In genomic region chr2:61569181-61569580, GRCm38 (mm10) we compare ENCODE assay signal across 22 mouse cellular contexts. TPM values are rescaled to one million over a fixed set of nuclear protein-coding genes. Genes with fewer than 3 reads are reported as not detected.
DNase-seq lines count a peak whose midpoint lies in the region; ATAC-seq and TF ChIP-seq lines count a peak whose summit lies in the region.
"Had no signal": no experiment of that assay in that cellular context is flagged by ENCODE, and none has a peak within 500 bp of the region (broad histone marks: within the 10 kb centered on the region; RNA-seq: fewer than 3 reads in every experiment).

No protein-coding gene starts in this region.

- H3K27ac ChIP-seq in embryonic facial prominence, embryonic 14.5 days (replicated peaks; ENCODE audit: low read depth, low read length), result no peak overlapping the region
- H3K27ac ChIP-seq in embryonic facial prominence, embryonic 10.5 days (replicated peaks), result no peak overlapping the region
- H3K27ac ChIP-seq in lung, embryonic 15.5 days, result 0 out of 2 replicates have a peak overlapping the region, but pooled peaks have one; percentile 2
- H3K27ac ChIP-seq in stomach, postnatal 0 days (replicated peaks), result peak overlapping the region; percentile 13; the same call in 1 of the 2 replicates
- H3K27ac ChIP-seq in cerebellum, adult 2 months (ENCODE audit: insufficient read depth, low read length), result no peak overlapping the region
- H3K27ac ChIP-seq in midbrain, embryonic 14.5 days (replicated peaks; ENCODE audit: low read depth, low read length), result no peak overlapping the region
- H3K27ac ChIP-seq: embryonic facial prominence, embryonic 12.5 days; forebrain, embryonic 13.5 days; heart, adult 2 months; heart, embryonic 15.5 days; hindbrain, embryonic 13.5 days had no signal

- H3K4me1 ChIP-seq in embryonic facial prominence, embryonic 14.5 days (ENCODE audit: control insufficient read depth, insufficient read depth, low read length), result no peaks in the 10 kb centered on the region
- no peaks in the 10 kb centered on the region for H3K4me1 ChIP-seq in embryonic facial prominence, embryonic 10.5 days
- no peaks in the 10 kb centered on the region for H3K4me1 ChIP-seq in lung, embryonic 15.5 days
- H3K4me1 ChIP-seq in stomach, postnatal 0 days (replicated peaks; ENCODE audit: control insufficient read depth, insufficient read depth), result no peaks in the 10 kb centered on the region
- H3K4me1 ChIP-seq in cerebellum, adult 2 months (ENCODE audit: control insufficient read depth, insufficient read depth, low read length), result no peaks in the 10 kb centered on the region
- H3K4me1 ChIP-seq in midbrain, embryonic 14.5 days (ENCODE audit: control insufficient read depth, insufficient read depth, low read length), result no peaks in the 10 kb centered on the region
- H3K4me1 ChIP-seq: embryonic facial prominence, embryonic 12.5 days; forebrain, embryonic 13.5 days; heart, embryonic 15.5 days; hindbrain, embryonic 13.5 days had no signal

- TF ChIP-seq POLR2A in cerebellum, adult 2 months (IDR thresholded peaks at IDR 0.05; ENCODE audit: borderline replicate concordance, insufficient read depth, low read length), result no peak

- H3K27me3 ChIP-seq in embryonic facial prominence, embryonic 14.5 days (replicated peaks; ENCODE audit: control insufficient read depth, insufficient read depth, low read length), result no peaks in the 10 kb centered on the region
- no peaks in the 10 kb centered on the region for H3K27me3 ChIP-seq in embryonic facial prominence, embryonic 10.5 days (replicated peaks; ENCODE audit: low read depth, poor library complexity, severe bottlenecking)
- no peaks in the 10 kb centered on the region for H3K27me3 ChIP-seq in lung, embryonic 15.5 days
- no peaks in the 10 kb centered on the region for H3K27me3 ChIP-seq in stomach, postnatal 0 days (ENCODE audit: control insufficient read depth, insufficient read depth, low read length)
- H3K27me3 ChIP-seq in cerebellum, adult 2 months (ENCODE audit: control insufficient read depth, insufficient read depth, low read length), result no peaks in the 10 kb centered on the region
- H3K27me3 ChIP-seq in midbrain, embryonic 14.5 days (ENCODE audit: control insufficient read depth, insufficient read depth, low read length), result no peaks in the 10 kb centered on the region
- H3K27me3 ChIP-seq: embryonic facial prominence, embryonic 12.5 days; forebrain, embryonic 13.5 days; heart, embryonic 15.5 days; hindbrain, embryonic 13.5 days had no signal

- peak; percentile 35 for DNase-seq in embryonic facial prominence, embryonic 14.5 days (ENCODE audit: low spot score)
- DNase-seq in embryonic facial prominence, embryonic 10.5 days (ENCODE audit: low spot score), result no peak
- DNase-seq in lung, postnatal 14 days, result peak; percentile 35
- peak; percentile 45 for DNase-seq in stomach, postnatal 0 days (ENCODE audit: low spot score)
- DNase-seq in cerebellum, adult 2 months, result no peak
- no peak for DNase-seq in midbrain, embryonic 14.5 days
- DNase-seq in layer of hippocampus, adult 18-20 months (ENCODE audit: low spot score in 2 of 2), result no peak
- DNase-seq: adrenal gland, postnatal 14 days; B cell, adult 2 months; cerebellum, adult 18-20 months; cerebellum, postnatal 10 days; embryo, embryonic 11 days; forebrain, postnatal 0 days; gastrocnemius, postnatal 14 days; heart, adult 2 months; heart, postnatal 14 days had no signal

- H3K4me3 ChIP-seq in embryonic facial prominence, embryonic 14.5 days (ENCODE audit: low read depth, low read length), result no peak overlapping the region
- H3K4me3 ChIP-seq in embryonic facial prominence, embryonic 10.5 days, result no peak overlapping the region
- H3K4me3 ChIP-seq in lung, embryonic 15.5 days, result no peak overlapping the region
- no peak overlapping the region for H3K4me3 ChIP-seq in stomach, postnatal 0 days (ENCODE audit: low read depth, low read length)
- no peak overlapping the region for H3K4me3 ChIP-seq in cerebellum, adult 2 months (replicated peaks; ENCODE audit: insufficient read depth, low read depth, low read length)
- no peak overlapping the region for H3K4me3 ChIP-seq in midbrain, embryonic 14.5 days (replicated peaks; ENCODE audit: low read depth, low read length)
- H3K4me3 ChIP-seq: embryonic facial prominence, embryonic 12.5 days; forebrain, embryonic 13.5 days; heart, adult 2 months; heart, embryonic 15.5 days; hindbrain, embryonic 13.5 days had no signal

- no peak overlapping the region for H3K4me2 ChIP-seq in embryonic facial prominence, embryonic 14.5 days (ENCODE audit: low read depth, low read length)
- no peak overlapping the region for H3K4me2 ChIP-seq in lung, embryonic 15.5 days
- H3K4me2 ChIP-seq in stomach, postnatal 0 days (replicated peaks; ENCODE audit: low read depth), result no peak overlapping the region
- H3K4me2 ChIP-seq in midbrain, embryonic 14.5 days (ENCODE audit: low read length), result no peak overlapping the region
- H3K4me2 ChIP-seq: embryonic facial prominence, embryonic 12.5 days; forebrain, embryonic 13.5 days; heart, embryonic 11.5 days; heart, embryonic 15.5 days; hindbrain, embryonic 13.5 days had no signal

- no peak overlapping the region for H3K9ac ChIP-seq in embryonic facial prominence, embryonic 14.5 days (ENCODE audit: low read depth, low read length)
- no peak overlapping the region for H3K9ac ChIP-seq in lung, embryonic 15.5 days
- no peak overlapping the region for H3K9ac ChIP-seq in stomach, postnatal 0 days (ENCODE audit: low read length)
- H3K9ac ChIP-seq in midbrain, embryonic 14.5 days (replicated peaks; ENCODE audit: low read length), result no peak overlapping the region
- H3K9ac ChIP-seq: embryonic facial prominence, embryonic 12.5 days; forebrain, embryonic 13.5 days; forebrain, postnatal 0 days; heart, embryonic 15.5 days; hindbrain, embryonic 13.5 days had no signal

- no peaks in the 10 kb centered on the region for H3K9me3 ChIP-seq in embryonic facial prominence, embryonic 14.5 days (ENCODE audit: control insufficient read depth, low read length)
- H3K9me3 ChIP-seq in embryonic facial prominence, embryonic 10.5 days, result no peaks in the 10 kb centered on the region
- H3K9me3 ChIP-seq in lung, embryonic 15.5 days, result no peaks in the 10 kb centered on the region
- H3K9me3 ChIP-seq in stomach, postnatal 0 days (ENCODE audit: control insufficient read depth, low read length), result no peaks in the 10 kb centered on the region
- H3K9me3 ChIP-seq in midbrain, embryonic 14.5 days (ENCODE audit: control insufficient read depth, low read length), result no peaks in the 10 kb centered on the region
- H3K9me3 ChIP-seq: embryonic facial prominence, embryonic 12.5 days; forebrain, embryonic 13.5 days; heart, embryonic 15.5 days; hindbrain, embryonic 13.5 days had no signal

- TF ChIP-seq CTCF in stomach, postnatal 0 days (IDR thresholded peaks at IDR 0.05; ENCODE audit: low read depth), result no peak
- TF ChIP-seq CTCF in cerebellum, adult 2 months (IDR thresholded peaks at IDR 0.05; ENCODE audit: borderline replicate concordance, insufficient read depth, low read depth, low read length), result no peak

- TF ChIP-seq EP300 in stomach, postnatal 0 days (optimal IDR thresholded peaks at IDR 0.05), result no peak

- ATAC-seq in embryonic facial prominence, embryonic 14.5 days (ENCODE audit: low read depth), result no peak
- no peak for ATAC-seq in lung, embryonic 15.5 days (ENCODE audit: borderline replicate concordance, extremely low read depth, low FRiP score, low TSS enrichment)
- ATAC-seq in stomach, postnatal 0 days (ENCODE audit: low FRiP score, low TSS enrichment), result peak; percentile 61
- no peak for ATAC-seq in midbrain, embryonic 14.5 days (ENCODE audit: low FRiP score, low TSS enrichment)
- ATAC-seq: forebrain, embryonic 13.5 days; forebrain, postnatal 0 days had no signal

- 78% methylated on average over 6 of the region's 6 CpGs for WGBS in embryonic facial prominence, embryonic 14.5 days
- WGBS in embryonic facial prominence, embryonic 10.5 days, result 85% methylated on average over 6 of the region's 6 CpGs
- 67% methylated on average over 6 of the region's 6 CpGs for WGBS in lung, embryonic 15.5 days
- 56% methylated on average over 6 of the region's 6 CpGs for WGBS in stomach, postnatal 0 days
- 89% methylated on average over 6 of the region's 6 CpGs for WGBS in cerebellum, adult 2 months
- WGBS in midbrain, embryonic 14.5 days, result 93% methylated on average over 6 of the region's 6 CpGs

- no peaks in the 10 kb centered on the region for H3K36me3 ChIP-seq in embryonic facial prominence, embryonic 14.5 days (ENCODE audit: control insufficient read depth, insufficient read depth, low read length)
- H3K36me3 ChIP-seq in embryonic facial prominence, embryonic 10.5 days (replicated peaks), result no peaks in the 10 kb centered on the region
- H3K36me3 ChIP-seq in lung, embryonic 15.5 days, result no peaks in the 10 kb centered on the region
- no peaks in the 10 kb centered on the region for H3K36me3 ChIP-seq in stomach, postnatal 0 days (ENCODE audit: control insufficient read depth, insufficient read depth, low read length)
- no peaks in the 10 kb centered on the region for H3K36me3 ChIP-seq in midbrain, embryonic 14.5 days (ENCODE audit: control insufficient read depth, insufficient read depth, low read length)
- H3K36me3 ChIP-seq: embryonic facial prominence, embryonic 12.5 days; heart, embryonic 15.5 days; hindbrain, embryonic 13.5 days had no signal

RNA-seq across cellular contexts. Expression of gene Tank, which starts 9.2 kb away (rescaled TPM):
- 35.1 and 37.3 TPM in 2 replicates for polyA plus RNA-seq in embryonic facial prominence, embryonic 14.5 days (2014; fragmentation: Nextera tagmentation; extraction: Ambion mirVana)
- polyA plus RNA-seq in embryonic facial prominence, embryonic 10.5 days (2016; fragmentation: Nextera tagmentation; extraction: Ambion mirVana), result 23.4 and 25.7 TPM in 2 replicates
- polyA plus RNA-seq in lung, embryonic 15.5 days (2015; fragmentation: Nextera tagmentation; extraction: Ambion mirVana), result 32.4 and 32.6 TPM in 2 replicates
- 20.7 and 21.9 TPM in 2 replicates for polyA plus RNA-seq in stomach, postnatal 0 days (2015; fragmentation: Nextera tagmentation; extraction: Ambion mirVana)
- polyA plus RNA-seq in cerebellum, adult 2 months (2012; rRNA removed), result 27.4 and 29.5 TPM in 2 replicates
- polyA plus RNA-seq in midbrain, embryonic 14.5 days (2014; fragmentation: Nextera tagmentation; extraction: Ambion mirVana), result 33.3 and 37.1 TPM in 2 replicates
- total RNA-seq in layer of hippocampus, adult 18-20 months (2021), result 10 to 100 TPM; 27.7 to 31.9 TPM

Comparison
In these comparisons a context has a peak if more than half of its experiments do, and no peak if none do; other contexts are left out.
1. DNase-seq: peak in embryonic facial prominence, embryonic 14.5 days (single experiment), lung, postnatal 14 days (single experiment) and stomach, postnatal 0 days (single experiment); none in embryonic facial prominence, embryonic 10.5 days (single experiment), cerebellum, adult 2 months (0 of 2), midbrain, embryonic 14.5 days (single experiment) and layer of hippocampus, adult 18-20 months (0 of 2).
2. H3K27ac ChIP-seq: peak in lung, embryonic 15.5 days (single experiment) and stomach, postnatal 0 days (single experiment); none in embryonic facial prominence, embryonic 14.5 days (single experiment), embryonic facial prominence, embryonic 10.5 days (single experiment), cerebellum, adult 2 months (single experiment) and midbrain, embryonic 14.5 days (single experiment).